Mouse (Mus musculus) heart, postnatal 0 days (tissue): Measurements from ENCODE around the gene AU040320. TPM values are rescaled to one million over a fixed set of nuclear protein-coding genes. Genes with fewer than 3 reads are reported as not detected.

ENCODE experiments used
- ATAC-seq: fragments of 200-750 bp; cut with Nextera tagmentation; 2 replicates; pipeline ENCODE4 v1.8.0; 2017; ENCODE audit warnings: low read depth, moderate number of reproducible peaks, moderate library complexity; ENCODE audit not compliant: insufficient read depth
- DNase-seq: peaks from one replicate; pipeline ENCODE4 v3.0.0-alpha.2; 2016; ENCODE audit warnings: low spot score
- H3K27ac ChIP-seq: fragments of 300-500 bp; sonication (generic); 2 replicates; pipeline ENCODE4 v1.5.1; 2014; ENCODE audit warnings: low read depth, mild to moderate bottlenecking
- H3K27me3 ChIP-seq: fragments of 300-500 bp; sonication (generic); 2 replicates; pipeline ENCODE4 v1.6.1; 2014; ENCODE audit warnings: low read length, mixed read lengths; ENCODE audit not compliant: control insufficient read depth, insufficient read depth
- H3K36me3 ChIP-seq: fragments of 300-500 bp; sonication (generic); replicated peaks from 2 replicates; pipeline ENCODE4 v1.6.1; 2014; ENCODE audit warnings: low read length, mixed read lengths; ENCODE audit not compliant: control insufficient read depth, insufficient read depth
- H3K4me1 ChIP-seq: fragments of 300-500 bp; sonication (generic); 2 replicates; pipeline ENCODE4 v1.6.1; 2014; ENCODE audit warnings: antibody characterized with exemption; ENCODE audit not compliant: control insufficient read depth, insufficient read depth
- H3K4me2 ChIP-seq: fragments of 300-500 bp; sonication (generic); 2 replicates; pipeline ENCODE4 v1.6.1; 2014; ENCODE audit warnings: low read depth, mild to moderate bottlenecking, low read length, moderate library complexity
- H3K4me3 ChIP-seq: fragments of 300-500 bp; sonication (generic); 2 replicates; pipeline ENCODE4 v1.5.1; 2014; ENCODE audit warnings: low read depth, low read length
- H3K9ac ChIP-seq: fragments of 300-500 bp; sonication (generic); replicated peaks from 2 replicates; pipeline ENCODE4 v1.6.1; 2014; ENCODE audit warnings: low read depth, low read length, mixed read lengths
- H3K9me3 ChIP-seq: fragments of 300-500 bp; sonication (generic); replicated peaks from 2 replicates; pipeline ENCODE4 v1.6.1; 2016; ENCODE audit warnings: low read length; ENCODE audit not compliant: control insufficient read depth
- CTCF ChIP-seq: IDR thresholded peaks from 2 replicates; pipeline ENCODE4 v1.5.1; 2016; ENCODE audit warnings: antibody characterized with exemption, control low read depth, low read depth
- EP300 ChIP-seq: IDR thresholded peaks from 2 replicates; pipeline ENCODE4 v1.6.1; 2016; ENCODE audit warnings: antibody characterized with exemption, low read depth
- WGBS: fragments of 180-500 bp; shearing (Covaris S2); extraction: QIAGEN DNeasy Blood & Tissue Kit; methylation state at CpG from one replicate; pipeline ENCODE4 v1.1.7; 2014; 5-methylcytosine and 5-hydroxymethylcytosine counted together
- polyA plus RNA-seq: library from polyadenylated mRNA; unstranded; fragments of >200 nt; fragmentation: Nextera tagmentation; extraction: Ambion mirVana; gene quantifications from 2 replicates; pipeline ENCODE4 v1.2.1, GENCODE M21; 2015
- total RNA-seq: library from RNA; depleted of rRNA; stranded (reverse); fragments of >200 nt; gene quantifications from 2 replicates; pipeline ENCODE4 v1.2.3, GENCODE M21; 2014; ENCODE audit warnings: low replicate concordance

Gene AU040320
- total and polyA plus RNA-seq, 2 experiments from 2014 or later: 16.6 to 69.0 TPM

- Histone ChIP-seq H3K4me2 (no peak overlapping the region), H3K4me1 (0 out of 2 replicates have a peak, but pooled peaks cover 9% of the 10 kb centered on the region), H3K9me3 (no peaks in the 10 kb centered on the region), H3K36me3 (0 out of 2 replicates have a peak, but pooled peaks cover 5% of the 10 kb centered on the region), H3K27ac (no peak overlapping the region), H3K9ac (no peak overlapping the region), H3K4me3 (no peak overlapping the region), H3K27me3 (no peaks in the 10 kb centered on the region)
- 70% methylated on average over 12 of the region's 12 CpGs for WGBS
- ATAC-seq (no peak), DNase-seq (no peak)
- no peak for TF ChIP-seq CTCF
Observed at GRCm38 (mm10) chr4:126779826-126780775, 26.8 kb downstream of the AU040320 start.

- no peak overlapping the region for H3K4me3 ChIP-seq
- H3K4me2 ChIP-seq: no peak overlapping the region
- H3K27me3 ChIP-seq: no peaks in the 10 kb centered on the region
- H3K27ac ChIP-seq: no peak overlapping the region
- WGBS: 85% methylated on average over 3 of the region's 3 CpGs
- no peak for ATAC-seq
- no peak overlapping the region for H3K9ac ChIP-seq
- H3K36me3 ChIP-seq: no peaks in the 10 kb centered on the region
- TF ChIP-seq EP300 (no peak), CTCF (no peak)
- H3K9me3 ChIP-seq: no peaks in the 10 kb centered on the region
- no peak for DNase-seq
- H3K4me1 ChIP-seq: 0 out of 2 replicates have a peak, but pooled peaks cover 9% of the 10 kb centered on the region
Observed at GRCm38 (mm10) chr4:126781871-126782270, 28.5 kb downstream of the AU040320 start.

GRCm38 (mm10) chr4:126782512-126782911, 29.2 kb downstream of the AU040320 start:
- H3K4me1 ChIP-seq: 0 out of 2 replicates have a peak, but pooled peaks cover 9% of the 10 kb centered on the region
- no peaks in the 10 kb centered on the region for H3K27me3 ChIP-seq
- no peaks in the 10 kb centered on the region for H3K36me3 ChIP-seq
- no peak overlapping the region for H3K9ac ChIP-seq
- H3K4me2 ChIP-seq: no peak overlapping the region
- no peak for DNase-seq
- H3K27ac ChIP-seq: no peak overlapping the region
- no peaks in the 10 kb centered on the region for H3K9me3 ChIP-seq
- no peak for TF ChIP-seq EP300
- TF ChIP-seq CTCF: no peak
- WGBS: 88% methylated on average over 8 of the region's 8 CpGs
- H3K4me3 ChIP-seq: no peak overlapping the region
- no peak for ATAC-seq

GRCm38 (mm10) chr4:126782996-126783395, 29.7 kb downstream of the AU040320 start:
- DNase-seq: no peak
- Histone ChIP-seq H3K9me3 (no peaks in the 10 kb centered on the region), H3K4me1 (0 out of 2 replicates have a peak, but pooled peaks cover 9% of the 10 kb centered on the region), H3K27me3 (no peaks in the 10 kb centered on the region), H3K27ac (no peak overlapping the region), H3K36me3 (no peaks in the 10 kb centered on the region), H3K9ac (no peak overlapping the region), H3K4me3 (no peak overlapping the region), H3K4me2 (no peak overlapping the region)
- TF ChIP-seq EP300 (no peak), CTCF (no peak)
- 74% methylated on average over 8 of the region's 8 CpGs for WGBS
- no peak for ATAC-seq

- ATAC-seq (no peak), DNase-seq (no peak)
- WGBS: 84% methylated on average over 7 of the region's 7 CpGs
- Histone ChIP-seq H3K4me2 (no peak overlapping the region), H3K4me1 (no peaks in the 10 kb centered on the region), H3K36me3 (peaks cover 21% of the 10 kb centered on the region), H3K4me3 (no peak overlapping the region), H3K9ac (no peak overlapping the region), H3K27me3 (no peaks in the 10 kb centered on the region), H3K9me3 (no peaks in the 10 kb centered on the region), H3K27ac (no peak overlapping the region)
- TF ChIP-seq CTCF (no peak), EP300 (no peak)
Observed at GRCm38 (mm10) chr4:126792341-126793102, 39.2 kb downstream of the AU040320 start.
